Mouse (Mus musculus) colon, adult 2 months (tissue): ENCODE measurements around the gene Fbxo21. TPM values are rescaled to one million over a fixed set of nuclear protein-coding genes. Genes with fewer than 3 reads are reported as not detected.

ENCODE experiments used
- polyA plus RNA-seq: library from polyadenylated mRNA; depleted of rRNA; stranded (reverse); fragments of >200 nt; gene quantifications from 2 replicates; pipeline ENCODE4 v1.2.3, GENCODE M21; 2012; rRNA removed

The Fbxo21 gene
- 29.8 and 30.7 TPM in 2 replicates for polyA plus RNA-seq

DNA sequence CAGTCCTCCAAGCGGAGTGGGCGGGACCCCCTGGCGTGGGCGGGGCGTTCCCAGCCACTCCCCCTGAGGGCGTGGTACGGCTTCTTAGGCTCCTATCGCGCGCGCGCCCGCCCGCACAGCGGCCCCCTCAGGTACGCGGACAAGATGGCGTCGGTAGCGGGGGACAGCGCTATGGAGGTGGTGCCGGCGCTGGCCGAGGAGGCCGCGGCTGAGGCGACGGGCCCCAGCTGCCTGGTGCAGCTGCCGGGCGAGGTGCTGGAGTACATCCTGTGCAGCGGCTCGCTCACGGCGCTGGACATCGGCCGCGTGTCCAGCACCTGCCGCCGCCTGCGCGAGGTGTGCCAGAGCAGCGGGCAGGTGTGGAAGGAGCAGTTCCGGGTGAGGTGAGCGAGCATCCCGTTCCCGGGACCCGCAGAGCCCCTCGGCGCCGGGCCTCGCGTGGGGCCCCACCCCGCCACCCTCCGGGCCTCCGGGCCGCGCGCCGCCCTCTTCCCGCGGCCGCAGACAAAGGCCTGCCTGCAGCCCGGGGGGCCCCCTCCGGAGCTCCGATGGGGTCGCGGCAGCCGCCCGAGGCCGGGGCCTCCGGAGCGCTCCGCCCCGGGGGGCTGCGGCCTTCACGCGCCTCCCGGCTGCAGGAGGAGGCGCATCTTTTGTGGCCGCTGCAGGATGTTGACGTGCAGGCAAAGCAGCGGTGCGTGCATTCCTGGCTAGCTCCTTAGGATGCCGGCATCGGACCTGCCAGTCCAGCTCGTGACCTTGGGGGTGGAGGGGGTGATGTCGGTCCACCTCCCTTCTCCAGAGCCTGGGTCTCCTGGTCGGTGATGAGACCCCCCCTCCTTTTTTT is at the start of gene Fbxo21:
Fbxo21 (plus strand) TSS at position 74 of the 844 bp plus-strand sequence.

DNA sequence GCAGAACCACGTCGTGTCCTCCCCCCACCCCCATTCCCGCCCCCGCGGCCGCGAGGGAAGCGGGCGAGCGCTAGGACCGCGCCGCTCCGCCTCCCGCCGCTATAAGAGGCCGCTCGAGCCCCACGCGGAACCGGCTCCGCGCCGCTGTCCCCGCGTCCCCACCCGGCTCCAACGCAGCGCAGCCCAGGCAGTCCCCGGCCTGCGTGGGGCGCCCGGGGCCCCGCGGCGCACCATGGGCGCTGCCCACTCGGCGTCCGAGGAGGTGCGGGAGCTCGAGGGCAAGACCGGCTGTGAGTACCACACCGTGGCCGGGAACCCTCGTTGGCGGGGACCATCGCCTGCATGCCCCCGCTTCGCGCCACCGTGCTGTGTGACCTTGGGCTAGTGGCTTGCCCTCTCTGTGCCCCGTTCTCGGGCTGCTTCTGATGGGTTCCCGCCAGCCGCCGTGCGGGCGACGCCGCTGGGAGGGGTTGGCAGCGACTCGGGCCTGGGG is 51.2 kb downstream of the Fbxo21 start, which contains the start of gene Tesc:
Tesc (plus strand) TSS at position 46 of the 493 bp plus-strand sequence.

Other genes with a start within 250 kb of the Fbxo21 start
- 3.1 and 3.7 TPM in 2 replicates for gene Nos1, start 195.7 kb upstream of the Fbxo21 start, polyA plus RNA-seq
- 10.0 and 19.8 TPM in 2 replicates for gene Tesc, start 51.0 kb downstream of the Fbxo21 start, polyA plus RNA-seq
- gene Fbxw8, start 178.7 kb downstream of the Fbxo21 start, polyA plus RNA-seq, result 36.8 and 41.9 TPM in 2 replicates
- gene Hrk, start 187.9 kb downstream of the Fbxo21 start, polyA plus RNA-seq, result not detected in 2 replicates